Mouse (Mus musculus): ENCODE results near the gene Cd53. TPM values are rescaled to one million over a fixed set of nuclear protein-coding genes. Genes with fewer than 3 reads are reported as not detected.

Gene Cd53
- total RNA-seq (2014; fragmentation: Nextera tagmentation): 144 and 152 TPM in 2 replicates
- total RNA-seq (2017): 217 and 324 TPM in 2 replicates

GRCm38 (mm10) chr3:106789930-106790329 lies at the start of gene Cd53:
Gene Cd53, minus strand, starts transcription at chr3:106790149.
- ATAC-seq (replicated peaks; ENCODE audit: poor library complexity, severe bottlenecking): peak; percentile 66

GRCm38 (mm10) chr3:106832107-106832506 lies 42.2 kb upstream of the Cd53 start:
- peak; percentile 100 for ATAC-seq (replicated peaks; ENCODE audit: poor library complexity, severe bottlenecking)

- ATAC-seq (replicated peaks; ENCODE audit: poor library complexity, severe bottlenecking): no peak
These were observed 36.2 kb upstream of the Cd53 start, which contains the start of gene Olfr266 for GRCm38 (mm10) chr3:106826187-106826586. Gene Olfr266, minus strand, starts transcription at chr3:106826287.

GRCm38 (mm10) chr3:106817676-106818075 lies 27.7 kb upstream of the Cd53 start:
- no peak for ATAC-seq (replicated peaks; ENCODE audit: poor library complexity, severe bottlenecking)

GRCm38 (mm10) chr3:106808972-106809695 lies 19.2 kb upstream of the Cd53 start:
- ATAC-seq (replicated peaks; ENCODE audit: poor library complexity, severe bottlenecking): peak; percentile 95

- ATAC-seq (replicated peaks; ENCODE audit: poor library complexity, severe bottlenecking): no peak
These were observed 8.1 kb upstream of the Cd53 start for GRCm38 (mm10) chr3:106798079-106798478.

GRCm38 (mm10) chr3:106788440-106788887 lies 1.5 kb downstream of the Cd53 start:
- peak; percentile 55 for ATAC-seq (replicated peaks; ENCODE audit: poor library complexity, severe bottlenecking)

- peak; percentile 59 for ATAC-seq (replicated peaks; ENCODE audit: poor library complexity, severe bottlenecking)
These were observed 2.0 kb downstream of the Cd53 start for GRCm38 (mm10) chr3:106787972-106788371.

GRCm38 (mm10) chr3:106785130-106785529 lies 4.8 kb downstream of the Cd53 start:
- ATAC-seq (replicated peaks; ENCODE audit: poor library complexity, severe bottlenecking): peak; percentile 62

GRCm38 (mm10) chr3:106771834-106772233 lies 18.1 kb downstream of the Cd53 start:
- ATAC-seq (replicated peaks; ENCODE audit: poor library complexity, severe bottlenecking): peak; percentile 35

GRCm38 (mm10) chr3:106755898-106756297 lies 34.1 kb downstream of the Cd53 start:
- ATAC-seq (replicated peaks; ENCODE audit: poor library complexity, severe bottlenecking): no peak

GRCm38 (mm10) chr3:106722028-106722945 lies 67.7 kb downstream of the Cd53 start:
- ATAC-seq (replicated peaks; ENCODE audit: poor library complexity, severe bottlenecking): peak; percentile 79

GRCm38 (mm10) chr3:106721397-106722027 lies 68.4 kb downstream of the Cd53 start:
- ATAC-seq (replicated peaks; ENCODE audit: poor library complexity, severe bottlenecking): peak; percentile 91

Other genes starting within 250 kb of the Cd53 start
- 11.1 and 32.5 TPM in 2 replicates for gene Dram2, start 242.4 kb downstream of the Cd53 start, total RNA-seq (2014; fragmentation: Nextera tagmentation)
- 13.2 and 26.4 TPM in 2 replicates for gene Dram2, start 242.4 kb downstream of the Cd53 start, total RNA-seq (2017)
- gene Cept1, start 242.3 kb downstream of the Cd53 start, total RNA-seq (2014; fragmentation: Nextera tagmentation): 33.0 and 34.0 TPM in 2 replicates
- gene Cept1, start 242.3 kb downstream of the Cd53 start, total RNA-seq (2017): 84.5 and 103 TPM in 2 replicates
- gene Lrif1, start 105.2 kb downstream of the Cd53 start, total RNA-seq (2014; fragmentation: Nextera tagmentation): 26.9 and 36.1 TPM in 2 replicates
- 25.4 and 31.0 TPM in 2 replicates for gene Lrif1, start 105.2 kb downstream of the Cd53 start, total RNA-seq (2017)
- not detected in 2 replicates for gene Olfr266, start 36.1 kb upstream of the Cd53 start, total RNA-seq (2014; fragmentation: Nextera tagmentation)
- gene Olfr266, start 36.1 kb upstream of the Cd53 start, total RNA-seq (2017): not detected in 2 replicates
- 8.4 and 15.0 TPM in 2 replicates for gene Kcna3, start 246.0 kb upstream of the Cd53 start, total RNA-seq (2014; fragmentation: Nextera tagmentation)
- 4.4 and 5.1 TPM in 2 replicates for gene Kcna3, start 246.0 kb upstream of the Cd53 start, total RNA-seq (2017)

Data from granulocyte monocyte progenitor cell, adult 5-6 weeks (primary cell).